Mouse (Mus musculus) CD4-positive, CD25-positive, alpha-beta regulatory T cell, adult 4 months (primary cell): ENCODE results near the gene Cx3cr1. TPM values are rescaled to one million over a fixed set of nuclear protein-coding genes. Genes with fewer than 3 reads are reported as not detected.

Experiments
- ATAC-seq: one replicate; pipeline ENCODE4 v1.8.0; 2017
- polyA plus RNA-seq, 2 experiments: library from polyadenylated mRNA; unstranded; fragments of 100-300 nt; shearing (Covaris generic); gene quantifications; one replicate each; pipeline ENCODE4 v1.2.1; 2017

Cx3cr1 gene
- polyA plus RNA-seq, 2 experiments from 2014 or later = 0.15 TPM; not detected in 1

GRCm38 (mm10) chr9:119973869-119974520 lies 95.7 kb downstream of the Cx3cr1 start:
- no peak for ATAC-seq

- no peak for ATAC-seq
Measured at GRCm38 (mm10) chr9:119973281-119973680, 96.4 kb downstream of the Cx3cr1 start.

GRCm38 (mm10) chr9:119972582-119972981 lies 97.1 kb downstream of the Cx3cr1 start:
- ATAC-seq = no peak

GRCm38 (mm10) chr9:119972166-119972565 lies 97.5 kb downstream of the Cx3cr1 start:
- ATAC-seq = no peak

GRCm38 (mm10) chr9:119970763-119971656 lies 98.7 kb downstream of the Cx3cr1 start:
- ATAC-seq = peak; percentile 18

GRCm38 (mm10) chr9:119970221-119970620 lies 99.5 kb downstream of the Cx3cr1 start:
- ATAC-seq = peak; percentile 44

GRCm38 (mm10) chr9:119969811-119970210 lies 99.9 kb downstream of the Cx3cr1 start:
- no peak for ATAC-seq

- ATAC-seq = no peak
Measured at GRCm38 (mm10) chr9:119966221-119966910, 103.3 kb downstream of the Cx3cr1 start.

GRCm38 (mm10) chr9:119965186-119965585 lies 104.5 kb downstream of the Cx3cr1 start:
- ATAC-seq = no peak

GRCm38 (mm10) chr9:119964206-119964605 lies 105.5 kb downstream of the Cx3cr1 start:
- ATAC-seq = no peak

- peak; percentile 90 for ATAC-seq
Measured at GRCm38 (mm10) chr9:119962987-119963667, 106.6 kb downstream of the Cx3cr1 start.

- ATAC-seq = no peak
Measured at GRCm38 (mm10) chr9:119962216-119962615, 107.5 kb downstream of the Cx3cr1 start.

GRCm38 (mm10) chr9:119958835-119959234 lies 110.8 kb downstream of the Cx3cr1 start:
- no peak for ATAC-seq

GRCm38 (mm10) chr9:119951388-119951787 lies 118.3 kb downstream of the Cx3cr1 start:
- no peak for ATAC-seq

GRCm38 (mm10) chr9:119950434-119950833 lies 119.2 kb downstream of the Cx3cr1 start:
- no peak for ATAC-seq

GRCm38 (mm10) chr9:119948804-119949203 lies 120.9 kb downstream of the Cx3cr1 start:
- ATAC-seq = no peak

GRCm38 (mm10) chr9:119945173-119945900 lies 124.3 kb downstream of the Cx3cr1 start:
- ATAC-seq = no peak

GRCm38 (mm10) chr9:119943326-119943725 lies 126.4 kb downstream of the Cx3cr1 start:
- ATAC-seq = no peak

GRCm38 (mm10) chr9:119941861-119942260 lies 127.8 kb downstream of the Cx3cr1 start:
- ATAC-seq = no peak

GRCm38 (mm10) chr9:119941407-119941806 lies 128.3 kb downstream of the Cx3cr1 start:
- ATAC-seq = no peak

GRCm38 (mm10) chr9:119939646-119940045 lies 130.0 kb downstream of the Cx3cr1 start:
- no peak for ATAC-seq

- peak; percentile 65 for ATAC-seq
Measured at GRCm38 (mm10) chr9:119938496-119938895, 131.2 kb downstream of the Cx3cr1 start.
